Mouse (Mus musculus) lung, postnatal 4 days (tissue): ENCODE measurements around the gene Ak2.
A peak's percentile ranks its signal among the peaks of the same experiment; 100 is the strongest.

ENCODE experiments used
- DNase-seq, 2 experiments: peaks; one replicate each; pipeline ENCODE4 v3.0.0; 2021

Ak2 gene

DNA sequence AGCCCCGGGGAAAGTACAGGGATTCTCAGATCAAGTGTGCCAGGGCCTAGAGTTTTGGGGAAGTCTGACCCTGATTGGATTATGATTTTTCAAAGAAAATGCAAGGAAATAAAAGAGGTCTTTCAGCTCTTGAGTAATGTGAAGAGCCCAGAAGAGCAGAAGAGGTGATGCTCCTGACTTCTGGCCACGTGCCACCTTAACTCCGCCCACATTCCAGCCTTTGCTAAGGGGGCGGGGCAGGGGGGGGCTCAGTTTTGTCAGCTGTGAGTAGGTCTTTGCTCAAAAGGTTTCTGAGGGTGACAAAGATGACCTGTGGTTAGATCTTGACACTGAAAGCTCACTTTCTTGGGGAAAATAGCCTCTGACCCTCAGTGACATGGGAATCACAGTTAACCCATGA lies 24.6 kb downstream of the Ak2 start:
- peak; percentile 50 to 53 for DNase-seq

DNA sequence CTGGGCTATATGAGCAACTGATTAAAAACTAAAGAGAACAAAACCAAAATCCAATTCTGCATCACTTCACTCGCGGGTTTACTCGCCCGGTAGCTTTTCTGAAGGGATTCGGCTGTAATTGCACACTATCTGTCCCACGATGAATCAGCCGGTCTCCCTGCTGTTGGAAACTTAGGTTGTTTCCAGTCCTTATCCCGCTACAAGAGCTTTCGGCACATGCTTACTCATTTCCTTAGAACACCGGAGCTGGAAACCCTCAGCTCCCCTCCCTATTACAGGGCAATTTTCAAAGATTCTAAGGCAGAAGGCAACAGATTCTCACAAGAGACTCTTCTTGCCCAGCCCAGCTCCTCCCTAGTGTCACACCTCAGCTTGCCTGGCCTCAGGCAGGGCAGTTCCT lies 25.4 kb downstream of the Ak2 start:
- DNase-seq = no peak

DNA sequence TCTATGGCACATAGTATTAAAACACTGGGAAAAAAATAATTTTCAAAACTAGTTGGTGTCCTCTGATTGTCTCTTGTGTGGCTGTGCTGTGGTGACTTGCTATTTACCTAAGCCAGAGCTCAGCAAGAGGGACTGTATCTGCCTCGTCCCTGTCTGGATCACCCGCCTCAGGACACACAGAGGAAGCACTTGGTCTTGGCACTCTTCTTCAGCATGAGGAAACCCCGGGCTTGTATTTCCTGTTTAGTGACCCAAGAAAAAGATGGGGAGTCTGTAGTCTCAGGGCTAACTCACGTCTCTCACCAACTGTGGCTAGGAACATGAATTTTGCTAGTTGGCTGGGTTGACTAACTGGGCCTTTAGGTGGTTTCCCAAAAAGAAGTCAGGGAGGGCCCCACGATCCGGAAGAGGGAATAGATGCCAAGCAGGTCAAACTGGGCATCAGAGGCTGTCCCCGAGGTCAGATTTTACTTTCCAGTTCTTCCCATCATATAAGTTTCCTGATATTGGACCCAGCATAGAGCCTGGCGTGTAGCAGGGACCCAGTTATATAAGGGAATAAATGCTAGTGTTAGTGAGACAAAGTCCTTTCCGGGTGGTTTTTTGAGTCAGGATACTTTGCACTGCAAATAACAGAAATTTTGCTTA lies 27.2 kb downstream of the Ak2 start:
- DNase-seq = no peak

DNA sequence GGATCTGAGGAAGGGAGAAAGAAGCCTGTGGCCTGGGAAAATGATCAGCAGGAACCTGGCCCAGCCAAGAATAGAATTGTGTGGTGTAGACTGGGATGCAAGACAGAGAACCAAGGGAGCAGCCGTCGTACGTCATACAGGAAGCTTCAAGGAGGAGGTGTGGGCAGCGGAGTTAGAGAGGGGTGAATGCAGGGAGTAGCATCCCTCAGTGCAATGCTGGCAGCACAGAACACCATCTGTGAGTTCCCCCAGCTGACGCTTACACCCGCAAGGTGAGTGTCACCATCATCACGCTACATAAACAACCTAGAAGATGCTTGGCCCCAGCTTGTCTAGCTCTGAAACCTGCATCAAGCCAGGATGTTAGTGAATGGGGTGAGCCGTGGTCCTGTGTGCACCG lies 28.0 kb downstream of the Ak2 start:
- no peak for DNase-seq

DNA sequence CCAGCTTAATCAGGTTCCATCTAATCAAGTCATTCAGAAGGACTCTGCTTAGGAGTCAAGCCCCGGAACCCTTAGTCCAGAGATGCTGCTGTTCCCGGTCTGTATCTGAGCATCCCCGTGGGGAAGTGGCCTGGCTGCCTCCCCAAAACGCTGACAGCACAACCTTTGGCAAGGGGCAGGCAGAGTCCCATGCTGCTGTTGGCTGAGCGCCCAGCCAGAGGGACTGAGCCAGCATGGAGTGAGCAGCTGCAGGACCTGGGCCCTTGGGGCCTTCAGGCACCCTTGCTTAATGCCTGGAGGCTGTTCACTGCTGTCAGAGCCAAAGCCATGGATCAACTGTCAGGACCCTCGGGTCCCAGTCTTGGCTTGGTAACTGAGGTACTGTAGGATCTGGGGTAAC lies 28.7 kb downstream of the Ak2 start:
- peak; percentile 82 to 92 for DNase-seq

DNA sequence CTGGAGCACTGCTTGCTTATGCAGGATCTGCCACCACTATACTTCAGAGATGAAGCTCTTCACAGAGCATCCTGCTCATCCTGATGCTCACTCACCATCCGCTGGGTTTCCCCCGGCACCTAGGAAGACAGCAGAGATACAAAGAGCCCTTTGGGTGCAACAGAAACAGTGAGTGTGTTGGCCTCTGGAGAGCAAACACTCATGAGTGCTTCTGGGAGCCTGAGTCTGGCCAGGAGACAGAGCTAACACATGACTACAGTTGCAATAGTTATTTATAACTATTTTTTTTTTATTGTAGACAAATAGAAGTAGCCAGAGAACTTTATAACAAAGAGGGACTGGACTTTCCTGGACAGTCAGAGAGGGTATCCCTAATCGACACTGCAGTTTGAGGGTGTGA lies 29.7 kb downstream of the Ak2 start:
- peak in 1 of 2 experiments; percentile 46 for DNase-seq

DNA sequence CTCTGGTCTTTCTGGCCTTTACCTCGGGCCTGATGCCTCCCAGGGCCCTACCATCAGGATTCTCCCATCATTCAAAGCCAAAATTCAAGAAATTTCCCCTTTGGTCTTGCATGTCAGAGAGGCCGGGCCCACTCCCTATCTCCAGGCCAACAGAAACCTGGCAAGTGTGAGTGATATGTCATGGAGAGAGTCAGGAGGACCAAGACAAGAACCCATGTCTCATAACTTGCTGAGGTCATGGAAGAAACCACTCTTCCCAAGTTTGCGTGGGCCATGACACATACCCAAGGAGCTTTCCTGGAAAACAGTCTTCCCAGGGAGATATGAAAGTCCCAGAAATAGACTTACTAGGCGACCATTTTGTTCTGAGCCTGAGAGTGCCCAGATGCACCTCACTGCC lies 30.1 kb downstream of the Ak2 start:
- DNase-seq = no peak

DNA sequence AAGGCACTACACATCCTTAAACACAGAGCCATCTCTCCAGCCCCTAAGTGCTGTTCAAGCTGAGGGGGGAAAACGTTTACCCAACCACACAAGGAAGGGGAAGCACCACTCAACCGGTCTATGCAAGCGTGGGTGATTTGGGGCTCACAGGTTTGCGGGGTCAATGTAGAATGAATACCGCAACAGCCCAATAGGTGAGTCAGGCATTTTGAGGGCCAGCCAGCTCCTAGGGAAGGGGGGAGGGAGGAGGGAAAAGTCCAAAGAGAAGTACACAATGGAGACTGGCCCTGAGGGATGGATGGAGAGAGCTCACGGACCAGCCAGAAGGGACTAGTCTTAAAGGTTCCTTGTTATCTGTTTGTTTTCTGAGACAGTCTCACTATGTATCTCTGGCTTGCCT lies 32.1 kb downstream of the Ak2 start:
- DNase-seq = no peak

DNA sequence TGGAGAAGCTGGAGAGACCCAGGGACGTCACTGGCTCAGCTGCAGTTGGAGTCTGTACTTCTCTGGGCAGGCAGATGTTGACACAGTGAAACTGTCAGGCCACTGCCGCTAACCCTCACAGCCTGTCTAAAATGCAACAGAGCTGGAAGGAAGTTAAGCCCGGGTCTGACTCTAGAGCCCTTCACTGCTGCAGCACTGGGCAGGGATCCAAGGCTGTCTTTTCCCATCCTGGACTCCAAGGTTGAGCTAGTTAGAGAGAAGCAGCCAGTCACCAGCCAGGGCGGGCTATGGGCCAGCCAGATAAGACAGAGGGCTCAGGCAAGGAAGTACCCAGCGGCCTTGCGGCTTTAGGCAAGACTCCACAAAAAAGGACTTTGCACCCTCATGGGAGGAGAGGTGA lies 33.0 kb downstream of the Ak2 start:
- DNase-seq = peak; percentile 74 to 84

DNA sequence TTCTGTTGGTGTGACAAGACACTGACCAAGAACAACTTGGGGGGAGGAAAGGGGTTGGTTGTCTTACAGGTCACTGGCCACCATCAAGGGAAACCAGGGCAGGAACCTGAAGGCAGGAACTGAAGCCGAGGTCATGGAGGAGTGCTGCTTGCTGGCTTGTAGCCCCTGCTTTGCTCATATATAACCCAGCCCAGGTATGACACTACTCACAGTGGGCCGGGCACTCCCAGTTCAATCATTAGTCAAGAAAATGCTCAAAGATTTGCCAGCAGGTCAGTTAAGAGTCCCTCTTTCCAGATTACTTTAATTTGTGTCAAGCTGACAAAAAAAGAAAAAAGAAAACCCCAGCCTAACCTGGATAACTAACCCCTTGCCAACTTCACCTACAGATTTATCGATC lies 33.9 kb downstream of the Ak2 start:
- DNase-seq = no peak

DNA sequence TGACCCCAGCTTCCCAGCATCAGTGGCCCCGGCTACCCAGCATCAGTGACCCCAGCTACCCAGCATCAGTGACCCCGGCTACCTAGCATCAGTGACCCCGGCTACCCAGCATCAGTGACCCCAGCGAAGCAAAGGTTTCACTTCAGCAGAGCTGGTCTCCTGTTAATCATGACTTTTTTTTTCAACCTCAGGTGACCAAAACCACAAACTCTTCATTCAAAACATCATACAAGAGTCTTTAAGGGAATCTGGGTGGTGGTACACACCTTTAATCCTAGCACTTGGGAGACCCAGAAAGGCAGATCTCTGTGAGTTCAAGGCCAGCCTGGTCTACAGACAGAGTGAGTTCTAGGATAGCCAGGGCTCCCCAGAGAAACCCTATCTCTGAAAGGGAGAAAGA lies 39.0 kb downstream of the Ak2 start:
- DNase-seq = no peak

DNA sequence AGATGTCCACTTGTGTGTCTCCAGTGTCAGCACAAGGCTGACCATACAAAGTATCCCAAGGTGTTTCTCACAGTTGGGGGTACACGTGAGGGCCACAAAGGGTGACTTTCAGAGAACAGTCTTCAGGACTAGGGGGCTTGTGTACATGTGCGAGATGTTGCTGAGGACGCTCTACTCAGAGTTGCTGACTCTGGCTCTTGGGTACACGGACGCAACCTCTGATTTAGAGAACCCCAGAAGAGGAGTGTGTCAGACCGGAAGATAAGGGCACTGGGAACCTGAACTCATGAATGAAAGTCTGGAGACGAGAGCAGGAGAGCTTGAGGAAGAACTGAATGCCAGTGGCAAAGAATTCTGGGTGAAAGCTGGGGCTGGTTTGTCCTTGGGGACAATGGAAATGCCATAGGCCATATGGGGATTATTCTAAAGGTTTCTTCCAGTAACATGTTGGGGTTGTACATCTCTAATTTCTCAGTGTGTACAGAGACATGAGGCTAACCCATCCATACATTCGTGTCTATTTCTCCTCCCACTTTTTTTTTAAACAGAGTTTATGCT lies 39.7 kb downstream of the Ak2 start:
- no peak for DNase-seq

DNA sequence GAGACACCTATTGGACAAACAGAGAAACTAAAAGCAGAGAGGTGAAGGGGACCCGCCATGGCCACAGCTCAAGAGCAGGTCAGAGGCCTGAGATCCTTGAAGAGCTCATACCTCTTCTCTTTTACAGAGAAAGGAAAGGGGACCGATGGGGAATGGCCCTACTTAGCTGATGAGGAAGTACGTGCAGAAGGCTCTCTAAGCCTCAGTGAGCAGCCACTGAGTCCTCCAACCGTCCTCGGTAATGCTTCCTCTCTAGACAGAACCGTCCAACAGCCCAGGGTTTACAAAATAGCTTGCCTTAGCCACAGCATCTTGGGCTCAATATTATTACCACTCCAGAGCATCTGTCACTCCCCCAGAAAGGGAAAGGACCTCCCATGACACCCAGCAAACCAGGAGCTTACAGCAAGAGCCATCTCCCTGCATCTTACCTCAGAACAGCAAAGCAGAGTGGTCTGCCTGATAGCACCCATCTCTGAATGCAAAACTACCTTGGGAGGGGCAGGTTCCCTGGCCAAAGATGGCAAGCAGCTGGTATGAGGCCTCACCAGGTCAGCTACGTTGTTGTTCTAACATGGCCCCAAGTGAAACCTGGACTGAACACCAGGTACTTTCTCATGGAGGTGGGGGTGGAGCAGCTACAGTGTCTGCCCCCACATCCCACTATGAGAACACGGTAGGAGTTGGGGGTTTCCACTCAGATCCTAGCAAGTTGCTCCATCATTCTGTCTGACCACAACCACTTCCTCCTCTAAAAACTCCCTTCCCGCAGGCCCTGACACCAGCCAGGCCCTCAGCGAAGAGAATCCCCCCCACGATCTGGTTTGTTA lies 40.6 kb downstream of the Ak2 start:
- DNase-seq = peak in 1 of 2 experiments; percentile 28

DNA sequence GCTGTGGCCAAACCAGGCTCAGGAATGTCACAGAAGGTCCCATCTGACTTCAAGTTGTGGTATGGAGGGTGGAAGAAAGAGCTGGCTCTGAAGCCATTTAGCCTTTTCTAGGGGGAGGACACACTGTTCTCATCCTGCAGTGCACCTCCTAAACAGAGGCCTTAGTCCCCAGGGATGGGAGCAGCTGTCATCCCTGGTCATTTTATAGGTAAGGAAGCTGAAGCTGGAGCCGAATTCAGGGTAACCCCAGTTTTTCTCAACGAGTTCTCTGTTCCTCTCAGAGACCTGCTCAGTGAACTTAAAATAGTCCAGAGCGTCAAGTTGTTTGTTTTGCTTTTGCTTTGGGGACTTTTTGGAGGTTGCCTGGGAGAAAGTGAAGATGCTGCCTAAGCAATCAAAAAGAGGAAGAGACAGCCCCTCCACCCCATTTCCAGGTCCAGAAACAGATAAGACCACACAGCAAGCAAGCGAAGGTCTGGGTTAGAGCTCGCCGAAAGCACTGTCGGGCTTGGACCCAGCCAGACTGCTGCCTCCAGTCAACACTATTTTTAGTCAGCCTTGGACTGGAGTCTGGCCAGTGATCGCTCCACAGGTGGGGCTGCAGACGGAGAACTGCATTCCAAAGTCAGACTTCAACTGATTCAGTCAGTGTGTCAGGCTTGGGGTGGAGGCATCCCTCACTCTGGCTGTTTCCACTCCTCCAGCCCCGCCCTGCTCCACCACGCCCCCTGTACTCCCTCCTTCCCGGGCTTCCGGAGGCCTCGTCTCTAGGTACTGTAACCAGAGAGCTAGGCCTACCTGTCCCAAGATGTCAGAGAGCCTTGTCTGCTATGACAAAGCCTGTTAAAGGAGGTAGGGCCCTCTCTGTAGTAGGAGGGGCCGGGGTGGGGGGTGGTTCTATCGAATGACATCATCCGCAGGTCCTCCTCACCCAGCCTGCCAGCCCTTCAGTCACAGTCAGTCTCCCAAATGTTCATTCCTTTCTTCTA lies 41.5 kb downstream of the Ak2 start:
- DNase-seq = peak; percentile 83 to 88

DNA sequence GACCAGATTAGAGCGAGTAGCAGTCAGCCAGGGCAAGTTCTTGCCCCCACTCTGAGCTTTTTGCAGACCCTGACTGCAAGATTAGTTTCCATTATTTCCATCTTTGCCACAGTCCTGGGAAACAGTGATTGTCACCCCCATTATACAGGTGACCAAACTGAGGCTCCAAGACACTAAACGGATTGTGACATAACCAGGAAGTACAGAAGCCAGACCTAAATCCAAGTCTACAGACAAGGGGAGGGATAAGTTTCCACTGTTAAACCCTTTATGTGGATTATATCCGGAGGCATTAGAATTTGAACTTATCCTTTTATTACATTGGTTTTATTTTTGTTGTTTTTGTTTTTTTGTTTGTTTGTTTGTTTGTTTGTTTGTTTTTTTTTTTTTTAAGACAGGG lies 42.5 kb downstream of the Ak2 start:
- no peak for DNase-seq

DNA sequence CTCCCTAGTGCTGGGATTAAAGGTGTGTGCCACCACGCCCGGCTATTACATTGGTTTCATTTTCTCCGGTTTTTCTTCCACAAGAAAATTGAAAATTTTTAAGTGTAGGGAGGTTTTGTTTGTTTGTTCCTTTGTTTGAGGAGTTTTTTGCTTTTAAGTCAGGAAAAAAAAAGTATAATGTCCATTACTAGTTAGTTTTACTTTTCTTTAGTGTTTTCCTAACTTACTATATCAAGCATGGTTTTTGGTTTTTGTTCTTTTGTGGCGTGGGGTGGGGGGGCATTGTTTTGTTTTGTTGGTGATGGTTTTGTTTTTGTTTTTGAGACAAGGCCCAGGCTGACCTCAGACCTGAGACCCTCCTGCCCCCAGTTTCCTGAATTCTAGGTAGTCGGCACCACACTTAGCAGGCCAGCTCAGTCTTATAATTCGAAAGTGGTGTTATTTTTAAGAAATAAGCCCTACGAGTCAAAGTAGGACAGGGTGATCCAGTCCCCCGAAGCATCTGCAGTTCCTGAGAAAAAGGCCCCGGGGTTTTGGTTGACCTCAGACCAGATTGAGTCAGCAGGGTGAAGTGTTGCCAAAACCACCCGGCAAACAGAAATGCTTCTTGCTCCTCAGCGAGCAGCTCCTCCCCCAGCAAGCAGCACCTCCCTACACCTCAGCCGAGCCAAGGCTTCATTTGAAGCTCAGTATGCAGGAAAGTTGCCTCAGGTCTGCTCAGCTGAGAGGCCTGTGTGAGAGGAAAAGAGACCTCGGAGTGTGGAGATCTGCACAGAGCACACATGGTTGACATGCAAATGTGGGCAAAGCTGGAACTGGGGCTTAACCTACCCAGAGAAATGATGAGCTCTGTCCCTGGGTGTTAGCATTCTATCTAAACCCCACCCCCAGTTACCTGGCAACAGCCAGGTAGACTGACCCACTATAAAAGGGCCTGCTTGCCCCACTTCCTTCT lies 43.2 kb downstream of the Ak2 start:
- peak; percentile 77 to 80 for DNase-seq

DNA sequence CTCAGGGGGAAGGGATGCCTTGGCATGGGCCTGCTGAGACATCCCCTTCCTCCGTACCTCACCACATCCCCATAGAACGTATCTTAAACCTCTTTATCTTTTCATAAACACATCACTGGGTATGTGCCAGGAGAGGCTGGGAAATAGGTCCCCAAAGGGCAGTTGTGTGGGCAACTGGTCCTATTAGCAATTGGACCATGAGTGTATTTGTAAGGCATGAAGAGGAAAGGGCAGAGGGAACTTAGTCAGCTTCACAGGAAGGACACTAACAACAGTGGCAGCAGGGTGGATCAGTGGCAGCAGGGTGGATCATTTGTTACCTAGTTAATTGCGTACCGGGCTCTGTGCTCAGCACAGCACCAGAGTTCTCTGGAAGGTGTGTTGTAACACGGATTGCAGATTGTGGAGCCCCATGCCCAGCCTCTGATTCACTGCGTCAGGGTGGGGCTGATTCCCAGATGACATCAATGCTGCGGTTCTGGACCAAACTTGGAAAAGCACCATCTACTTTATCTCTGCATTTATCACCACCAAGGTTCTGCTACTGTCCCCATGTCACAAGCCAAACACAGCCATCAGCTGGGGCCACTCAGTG lies 44.2 kb downstream of the Ak2 start:
- no peak for DNase-seq

DNA sequence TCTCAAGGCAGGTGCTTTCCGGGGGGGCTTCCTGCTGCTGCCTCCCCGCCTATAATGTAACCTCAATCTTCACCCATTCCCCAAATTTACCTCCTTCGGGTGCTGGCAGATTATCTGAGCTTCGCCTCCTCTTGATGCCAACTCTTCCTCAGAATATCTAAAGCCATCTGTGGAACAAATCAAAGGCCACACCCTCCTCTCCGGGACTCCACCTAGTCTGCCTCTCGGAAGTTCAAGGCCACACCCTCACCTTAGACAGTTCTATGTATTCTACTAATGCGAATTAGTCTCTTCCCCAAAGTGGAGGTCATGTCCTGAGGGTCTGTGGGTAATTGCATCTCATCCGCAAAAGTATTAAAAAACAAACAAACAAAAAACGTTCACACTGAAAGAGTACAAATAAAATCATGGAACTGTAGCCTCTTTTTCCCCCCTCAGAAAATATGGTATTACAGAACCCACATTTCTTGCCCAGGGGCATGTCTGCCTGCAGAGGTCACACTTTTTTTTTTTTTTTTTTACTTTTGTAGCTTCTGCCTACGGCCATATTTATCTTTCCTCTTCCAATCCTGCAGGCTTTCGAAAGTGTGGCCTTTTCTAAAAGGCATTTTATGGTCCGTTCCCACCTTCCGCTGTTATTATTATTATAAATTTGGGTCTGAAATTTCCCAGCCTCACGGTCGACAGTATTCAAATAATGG lies 56.1 kb downstream of the Ak2 start:
- DNase-seq = no peak

DNA sequence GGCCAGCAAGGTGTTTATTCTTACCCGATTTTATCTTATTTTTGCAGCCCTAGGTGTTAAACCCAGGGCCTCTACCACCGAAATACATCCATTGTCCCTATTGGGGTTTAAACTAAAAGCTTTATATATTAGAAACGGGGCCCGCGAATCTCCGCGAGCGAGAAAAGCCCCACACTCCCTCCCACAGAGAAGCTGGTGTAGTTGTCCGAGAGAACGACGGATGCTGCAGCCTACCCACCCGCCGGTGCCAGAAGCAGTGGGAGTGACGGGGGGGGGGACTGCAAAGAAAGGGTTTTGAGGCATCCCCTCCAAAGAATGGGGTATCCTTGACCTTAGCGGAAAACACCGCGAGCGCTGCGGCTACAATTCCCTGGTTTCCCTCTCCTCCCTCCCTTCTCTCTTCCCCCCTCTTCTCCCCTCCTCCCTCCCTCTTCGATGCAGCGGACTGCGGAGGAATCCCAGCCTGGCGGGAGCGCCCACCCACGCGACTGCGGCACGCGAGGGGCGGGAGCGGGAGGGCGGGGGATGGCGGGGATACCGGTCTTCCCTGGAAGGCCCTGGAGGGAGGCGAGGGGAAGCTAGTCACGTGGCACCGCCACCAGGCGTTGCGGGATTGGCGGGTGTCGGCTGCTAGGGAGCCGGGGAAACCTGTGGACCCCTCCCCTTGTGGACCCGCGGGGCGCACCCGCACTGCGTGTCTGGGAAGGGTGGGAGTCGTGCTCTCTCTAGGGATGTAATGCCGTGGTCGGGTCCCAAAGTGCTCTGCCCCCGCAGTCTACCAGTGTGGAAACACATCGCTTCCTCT lies 56.9 kb downstream of the Ak2 start:
- peak; percentile 71 to 77 for DNase-seq
